Mouse (Mus musculus): ENCODE measurements around the gene Tut1.
A peak's percentile ranks its signal among the peaks of the same experiment; 100 is the strongest.

GRCm38 (mm10) chr19:8966590-8967372 lies 13.1 kb downstream of the Tut1 start, which contains the start of gene Eef1g:
- TF ChIP-seq POLR2A (IDR thresholded peaks at IDR 0.05; ENCODE audit: borderline replicate concordance, insufficient read depth, low read length): peak; percentile 30; the same call in 1 of the 2 replicates
- TF ChIP-seq CTCF (IDR thresholded peaks at IDR 0.05; ENCODE audit: borderline replicate concordance, insufficient read depth, low read depth, low read length): no peak
